Mouse (Mus musculus) fat pad, adult 2 months (tissue): ENCODE results near the gene 5330417H12Rik.

Experiments
- DNase-seq: peaks from one replicate; pipeline ENCODE4 v3.0.0-alpha.2; 2011; ENCODE audit warnings: low read depth, low spot score; ENCODE audit errors: extremely low read depth

5330417H12Rik gene

DNA sequence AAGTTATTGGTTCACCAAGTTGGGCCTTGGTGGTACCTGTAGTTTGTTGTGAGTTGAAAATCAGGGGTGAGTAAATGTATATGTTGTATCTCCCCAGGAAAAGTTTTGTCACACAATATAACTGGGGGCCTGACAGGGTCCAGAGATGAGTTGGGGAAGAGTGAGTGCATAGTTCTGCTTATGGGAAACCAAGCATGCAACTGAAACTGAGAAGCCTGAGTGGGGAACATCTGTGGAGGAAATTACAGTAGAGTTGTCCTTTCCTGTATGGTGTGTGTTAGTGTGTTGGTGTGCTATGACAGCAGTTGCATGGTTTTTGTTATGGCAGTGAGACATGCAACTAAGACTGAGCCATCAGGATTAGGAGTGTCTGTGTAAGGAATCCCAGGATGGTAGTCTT, 3.4 kb upstream of the 5330417H12Rik start:
- DNase-seq: no peak

DNA sequence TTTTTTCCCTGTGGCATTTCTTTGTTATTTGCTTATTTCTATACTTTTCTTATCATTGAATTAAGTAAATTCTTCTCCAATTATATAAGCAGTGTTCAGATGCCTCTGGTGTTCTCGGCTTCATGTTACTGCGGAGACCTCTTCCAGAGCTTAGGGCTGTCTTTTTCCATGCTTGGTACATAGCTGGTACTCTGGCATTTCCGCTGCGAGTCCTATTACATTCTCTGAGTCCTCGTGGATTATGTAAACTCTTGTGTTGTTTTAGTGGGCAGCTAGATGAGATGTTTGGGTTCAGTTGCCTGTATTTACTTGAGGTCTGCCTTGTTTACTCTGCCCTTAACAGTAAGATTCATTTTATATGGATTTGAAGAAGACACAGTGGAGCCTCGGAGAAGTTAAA, 820 bp upstream of the 5330417H12Rik start:
- DNase-seq: no peak

DNA sequence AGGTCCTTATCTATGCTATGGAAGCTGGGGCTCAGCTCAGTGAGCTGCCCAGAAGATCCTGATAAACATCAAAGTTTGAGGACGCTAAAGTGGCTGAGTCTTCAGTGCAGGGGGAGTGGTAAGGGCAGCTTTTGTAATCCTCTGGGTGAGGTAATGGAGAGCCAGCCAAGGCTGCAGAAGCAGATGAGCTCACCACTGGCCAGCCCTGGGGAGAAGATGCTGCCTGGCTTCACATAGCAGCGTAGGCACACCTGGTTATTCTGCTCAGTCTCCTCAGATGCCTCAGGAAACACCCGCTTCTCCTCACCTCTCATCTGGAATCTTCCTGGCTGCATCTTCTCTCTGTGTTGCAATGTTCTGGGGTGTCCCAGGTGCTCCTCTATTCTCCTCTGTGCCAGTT, 529 bp downstream of the 5330417H12Rik start:
- DNase-seq: peak; percentile 54

DNA sequence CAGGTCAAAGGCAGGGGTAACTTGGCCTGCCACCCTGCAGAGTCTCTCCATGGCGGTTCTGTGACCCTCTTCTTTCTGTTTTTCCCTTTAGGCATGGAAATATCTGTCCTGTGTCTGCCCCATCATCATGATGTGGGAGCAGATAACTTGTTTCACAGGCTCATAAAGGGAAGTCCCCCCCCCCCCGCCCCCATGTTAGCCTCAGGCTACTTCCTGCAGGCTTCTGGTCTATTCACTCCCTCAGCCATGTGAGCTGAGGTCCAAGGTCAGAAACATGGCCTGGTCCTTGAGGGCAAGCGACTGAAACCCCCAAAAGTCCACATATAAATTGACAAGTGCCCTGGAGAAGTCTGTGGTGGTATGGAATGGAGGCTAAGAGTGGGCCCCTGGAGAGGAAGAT, 4.8 kb downstream of the 5330417H12Rik start:
- no peak for DNase-seq

DNA sequence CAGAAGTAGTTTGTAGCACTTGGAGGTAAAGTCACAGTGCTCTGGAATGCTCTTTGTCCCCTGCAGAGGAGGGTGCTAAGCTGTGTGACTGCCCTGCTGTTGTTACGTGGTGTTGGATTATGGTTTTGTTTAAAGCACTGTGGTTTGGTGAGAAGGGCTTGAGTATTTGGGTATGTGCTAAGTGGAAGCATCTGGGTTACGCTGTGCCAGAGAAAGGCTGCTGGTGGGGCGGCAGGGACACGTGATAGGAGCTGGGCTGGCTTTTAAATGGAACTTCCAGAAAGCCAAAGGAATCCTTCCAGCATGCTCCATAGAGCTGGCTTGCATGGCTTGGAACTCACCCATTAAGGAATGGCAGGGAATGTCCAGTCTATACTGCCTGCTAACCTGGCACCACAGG, 5.7 kb downstream of the 5330417H12Rik start:
- DNase-seq: no peak

DNA sequence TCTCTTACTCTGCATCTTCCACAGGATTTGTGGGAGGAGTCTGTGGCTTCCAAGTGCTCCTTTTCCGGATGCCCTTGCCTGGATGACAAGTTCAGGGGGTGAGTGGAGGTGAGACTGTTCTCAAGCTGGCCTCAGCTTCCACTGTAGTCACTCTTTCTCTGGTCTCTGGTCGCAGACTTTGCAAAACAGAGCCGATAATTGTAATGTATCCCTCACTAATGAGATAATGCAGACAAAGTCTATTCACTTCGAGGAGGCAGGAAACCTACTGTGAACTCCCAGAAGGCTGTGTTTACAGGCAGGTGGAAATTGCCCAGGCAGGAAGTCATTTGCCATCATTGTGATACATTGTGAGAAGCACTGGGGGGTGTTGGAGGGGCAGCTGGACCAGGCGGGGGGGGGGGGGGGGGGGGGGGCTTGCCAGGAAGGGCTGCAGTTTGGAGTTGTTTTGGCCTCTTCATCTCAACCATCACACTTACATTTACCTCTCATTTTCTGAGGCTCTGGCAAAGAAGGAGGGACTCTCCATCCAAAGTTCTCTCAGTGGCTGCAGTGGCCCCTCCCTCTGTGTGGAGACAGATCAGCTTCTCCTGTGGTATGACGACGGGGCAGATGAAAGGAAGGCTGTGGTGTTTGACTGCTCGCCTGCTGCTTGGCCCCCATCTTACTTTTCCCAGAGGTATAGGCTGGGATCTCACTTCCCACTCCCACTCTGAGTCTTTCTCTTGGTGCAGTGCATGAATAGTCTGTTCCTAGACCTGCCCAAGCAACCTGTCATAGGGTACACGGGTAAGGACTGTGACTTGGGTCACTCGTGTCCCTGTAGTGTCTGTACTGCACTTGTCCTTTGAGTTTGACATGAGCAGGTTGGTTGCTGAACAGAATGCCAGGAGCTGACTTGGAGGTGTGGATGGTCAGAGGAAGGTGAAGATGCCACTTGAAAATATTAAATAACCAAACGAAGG, 6.7 kb downstream of the 5330417H12Rik start:
- DNase-seq: no peak

DNA sequence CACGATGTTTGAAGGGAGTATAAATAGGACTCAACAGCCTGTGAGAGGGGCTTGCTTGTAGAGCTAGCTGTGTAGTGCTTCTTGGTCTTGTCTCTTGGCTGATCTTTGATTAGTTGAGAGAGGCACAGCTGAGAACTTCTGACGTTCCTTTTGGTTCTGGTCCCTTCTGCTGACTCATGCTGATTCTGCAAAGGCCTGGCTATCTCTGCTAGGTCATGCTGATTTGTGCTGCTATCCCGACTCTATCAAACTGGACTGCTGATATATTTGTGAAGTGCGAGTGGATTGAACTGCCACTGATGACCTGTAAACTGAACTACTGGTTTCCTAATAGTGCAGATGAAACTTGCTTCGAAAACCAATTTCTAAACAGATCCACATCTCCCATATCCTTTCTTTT, 14.1 kb downstream of the 5330417H12Rik start:
- DNase-seq: no peak

DNA sequence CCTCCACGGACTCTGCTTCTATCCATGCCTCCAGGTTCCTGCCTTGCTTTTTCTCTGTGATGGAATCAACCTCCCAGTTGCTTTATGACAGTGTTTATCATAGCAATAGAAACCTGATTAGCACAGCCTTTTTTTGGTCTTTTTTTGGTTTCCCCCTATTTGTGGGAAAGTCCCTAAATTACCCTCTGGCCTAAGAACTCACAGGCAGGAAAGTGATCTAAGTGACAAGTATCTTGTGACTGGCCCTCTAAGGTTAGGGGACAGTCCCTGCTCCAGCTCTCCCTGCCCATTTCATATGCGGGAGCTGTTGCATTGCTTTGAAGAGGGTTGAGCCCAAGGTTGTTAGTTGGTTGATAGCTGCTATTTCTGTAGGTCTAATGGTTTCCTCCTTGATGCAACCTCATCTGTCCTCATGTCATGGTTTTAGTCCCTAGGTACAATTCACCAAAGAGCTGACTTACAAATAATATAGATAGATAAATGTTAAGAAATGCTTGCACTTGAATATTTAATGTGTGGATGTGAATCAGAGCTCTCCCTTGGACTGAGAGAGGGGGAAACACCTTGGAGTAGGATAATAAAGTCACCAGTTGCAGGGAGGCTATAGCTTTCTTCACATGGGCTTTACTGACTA, 15.2 kb downstream of the 5330417H12Rik start:
- DNase-seq: no peak

DNA sequence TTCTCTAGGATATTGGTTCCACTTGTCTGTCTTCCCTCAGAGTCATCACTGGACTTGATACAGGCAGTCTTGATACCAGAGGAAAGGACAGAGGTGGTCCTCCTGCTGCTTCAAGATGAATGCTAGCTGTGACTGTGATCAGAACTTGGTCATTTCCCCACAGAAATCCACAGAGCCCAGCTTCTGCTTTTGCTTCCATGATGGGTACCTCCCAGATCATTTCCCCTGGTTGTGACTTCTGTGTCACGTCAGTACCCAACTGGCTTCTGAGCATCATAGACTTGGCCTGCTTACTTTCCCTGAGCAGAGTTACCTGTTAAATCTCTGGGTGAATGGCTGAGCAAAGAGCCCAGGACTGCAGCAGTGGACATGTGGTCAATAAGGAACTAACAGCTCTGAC, 17.2 kb downstream of the 5330417H12Rik start:
- DNase-seq: no peak

DNA sequence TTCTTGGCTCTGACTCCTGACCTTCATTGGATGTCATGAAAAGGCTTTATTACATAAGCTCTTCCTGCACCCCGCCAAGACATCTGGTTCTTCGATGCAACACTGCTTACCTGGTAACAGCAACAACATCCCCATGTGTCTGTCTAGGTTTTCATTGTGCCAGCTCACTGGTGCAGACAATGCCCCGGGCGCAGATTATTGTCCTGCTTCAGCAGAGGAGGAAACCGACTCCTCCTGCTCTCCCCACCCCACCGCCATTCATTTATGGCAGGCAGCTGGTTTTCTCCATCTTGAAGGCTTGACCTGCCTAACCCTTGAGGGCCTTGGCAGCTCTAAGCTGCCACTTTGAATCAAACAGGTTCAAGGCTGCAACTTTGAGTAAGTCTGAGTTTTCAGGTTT, 22.0 kb downstream of the 5330417H12Rik start:
- peak; percentile 54 for DNase-seq

DNA sequence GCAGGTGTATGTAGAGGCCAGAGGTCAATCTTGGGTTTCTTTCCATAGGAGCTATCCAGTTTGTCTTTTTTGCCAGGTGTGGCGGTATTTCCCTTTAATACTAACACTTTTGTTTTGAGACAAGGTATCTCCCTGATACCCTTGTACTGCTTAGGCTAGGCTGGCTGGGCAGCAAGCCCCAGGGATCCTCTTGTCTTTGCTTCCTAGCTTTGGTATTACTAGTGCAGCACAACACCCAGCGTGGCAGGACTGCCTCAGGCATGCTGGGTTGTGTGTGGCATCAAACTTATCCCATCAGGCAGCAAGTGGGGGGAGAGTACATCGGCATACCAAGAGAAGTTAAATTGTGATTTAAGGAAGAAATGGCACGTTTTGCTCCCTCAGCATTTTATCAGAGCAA, 22.5 kb downstream of the 5330417H12Rik start:
- DNase-seq: no peak

DNA sequence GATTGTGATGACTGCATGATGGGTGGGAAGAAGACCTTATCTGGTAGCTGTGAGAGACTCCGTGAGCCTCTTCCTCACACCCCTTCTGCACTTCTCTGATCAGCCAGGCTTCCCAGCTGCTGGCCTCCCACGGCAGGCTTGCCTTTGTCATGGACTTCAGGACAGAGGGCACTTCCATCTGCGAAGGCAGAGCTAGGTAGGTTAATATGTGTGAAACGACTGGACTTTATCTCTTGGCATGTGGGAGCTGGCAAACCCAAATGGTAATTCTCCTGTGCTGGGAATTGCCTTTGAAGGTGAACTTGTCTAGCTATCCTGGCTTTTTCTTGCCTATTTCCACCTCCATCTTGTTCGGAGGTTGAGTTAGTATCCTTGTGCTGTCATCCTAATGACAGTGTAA, 24.3 kb downstream of the 5330417H12Rik start:
- DNase-seq: no peak

DNA sequence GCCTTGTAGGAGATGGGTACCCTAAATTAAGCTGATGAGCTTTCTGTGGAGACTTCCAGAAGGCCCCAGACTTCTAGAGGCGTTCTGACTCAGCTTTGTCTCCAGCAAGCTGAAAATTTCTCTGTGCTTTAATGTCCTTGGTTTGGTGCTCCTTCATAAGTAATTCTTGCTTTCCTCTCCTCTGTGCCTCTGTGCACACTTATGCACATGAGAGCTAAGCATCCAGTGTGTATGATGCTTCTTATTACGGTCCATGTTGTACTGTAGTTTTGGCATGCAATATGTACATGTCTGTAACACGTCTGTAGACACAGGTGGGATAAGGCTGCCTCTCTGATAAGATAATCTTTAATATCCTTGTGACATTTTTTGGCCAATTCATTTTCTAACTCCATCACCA, 27.0 kb downstream of the 5330417H12Rik start:
- no peak for DNase-seq

DNA sequence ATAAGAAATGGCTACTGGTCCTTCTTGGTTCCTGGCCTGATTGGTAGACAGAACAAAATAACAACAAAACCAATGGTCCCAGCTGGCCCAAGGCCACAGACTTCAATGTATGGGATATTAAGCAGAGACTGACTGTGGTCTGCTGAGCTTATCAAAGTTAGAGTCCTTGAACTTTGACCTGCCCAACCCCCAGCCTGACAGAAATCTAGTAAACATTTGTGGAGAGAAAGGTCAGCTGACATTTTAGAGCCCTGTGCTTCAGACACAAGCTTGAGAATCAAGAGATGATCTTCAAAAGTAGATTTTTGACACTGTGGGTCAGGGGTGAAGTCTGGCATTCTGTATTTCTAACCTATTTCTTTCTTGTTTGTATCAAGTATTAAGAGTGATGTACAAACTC, 28.2 kb downstream of the 5330417H12Rik start:
- DNase-seq: no peak

DNA sequence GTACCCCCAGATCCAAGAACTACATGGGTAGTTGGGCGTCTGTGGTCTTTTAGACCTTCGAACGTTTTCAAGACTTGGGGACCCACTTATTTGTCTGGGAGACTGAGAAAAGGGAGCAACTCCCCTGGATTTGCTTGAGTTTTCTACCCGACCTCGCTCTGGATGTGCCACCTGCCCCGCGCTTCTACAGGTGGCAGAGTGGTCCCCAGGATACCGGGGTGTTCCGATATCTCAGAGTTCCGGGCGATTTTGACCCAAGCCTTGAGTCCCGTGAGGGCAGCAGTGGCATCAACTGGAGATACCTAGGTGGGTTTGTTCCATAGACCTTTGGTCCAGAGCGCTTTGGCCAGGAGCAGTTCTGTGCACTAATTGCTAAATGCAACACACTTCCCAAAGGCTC, 29.5 kb downstream of the 5330417H12Rik start:
- DNase-seq: no peak

DNA sequence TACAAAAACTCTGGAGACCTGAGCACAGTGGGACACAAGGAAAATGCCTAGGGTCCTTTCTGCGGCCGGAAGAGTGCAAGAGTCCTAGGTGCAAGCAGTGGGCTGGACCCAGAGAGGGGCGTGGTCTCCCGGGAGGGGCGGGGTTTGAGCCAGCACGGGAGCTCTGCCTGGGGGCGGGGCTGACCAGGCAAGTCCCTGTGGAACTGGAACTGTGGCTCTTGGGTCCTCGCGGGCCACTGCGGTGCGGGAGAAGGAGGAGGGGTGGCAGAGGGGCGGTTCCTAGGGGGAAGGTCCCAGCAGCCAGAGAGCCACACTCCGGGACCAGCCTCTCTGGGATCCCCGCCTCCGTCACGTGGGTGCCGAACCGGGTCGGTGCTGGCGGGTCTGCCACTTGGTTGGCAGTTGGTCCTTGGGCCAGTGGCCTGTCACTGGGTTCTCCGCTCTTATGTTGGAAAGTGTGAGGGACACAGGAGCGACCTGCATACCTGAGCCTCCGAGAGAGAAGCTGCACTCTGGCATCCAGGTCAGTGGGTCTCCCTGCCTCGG, 30.0 kb downstream of the 5330417H12Rik start, which contains the start of gene Ppfibp2:
Ppfibp2 (plus strand) TSS at position 351 of the 546 bp plus-strand sequence.
- peak; percentile 51 for DNase-seq

DNA sequence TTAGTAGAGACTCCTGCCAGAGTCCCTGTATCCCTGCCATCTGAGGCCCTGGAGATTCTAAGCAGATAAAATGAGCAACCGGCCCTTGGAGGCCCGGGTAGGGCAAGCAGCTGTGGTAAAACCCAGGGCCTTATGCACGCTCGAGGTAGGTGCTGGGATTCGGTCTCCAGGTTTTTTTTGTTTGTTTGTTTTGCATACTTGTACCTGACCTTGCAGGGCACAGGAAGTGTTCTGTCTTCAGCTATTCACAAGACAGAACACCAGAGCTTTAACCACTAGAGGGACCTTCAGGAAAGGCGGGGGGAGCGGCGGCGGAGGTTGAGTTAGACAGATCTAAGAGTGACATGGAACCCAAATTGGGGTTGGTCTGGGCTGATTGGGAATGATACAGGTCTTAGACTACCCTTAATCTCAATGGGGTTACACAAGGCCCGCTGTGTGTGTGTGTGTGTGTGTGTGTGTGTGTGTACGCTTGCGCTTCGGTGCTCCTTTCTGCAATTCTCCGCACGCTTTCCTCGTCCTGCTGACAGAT, 30.6 kb downstream of the 5330417H12Rik start:
- DNase-seq: no peak

DNA sequence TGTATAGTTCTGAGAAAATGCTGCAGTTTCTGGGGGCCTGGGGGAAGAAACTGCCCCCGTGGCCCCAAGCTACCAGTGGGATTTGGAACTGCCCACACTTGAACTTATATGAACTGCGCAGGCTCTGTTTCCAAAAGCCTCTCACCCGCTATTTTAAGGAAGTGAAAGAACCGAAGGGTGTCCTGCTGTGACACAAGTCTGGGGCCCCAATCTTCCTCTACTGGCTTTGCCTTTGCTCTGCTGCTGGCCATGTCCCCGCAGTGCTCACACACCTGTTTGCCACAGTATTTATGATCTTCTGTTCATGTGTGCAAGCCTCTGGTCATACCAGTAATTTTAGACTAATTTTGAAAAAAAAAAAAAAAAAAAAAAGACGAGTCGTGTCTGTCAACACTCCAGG, 31.1 kb downstream of the 5330417H12Rik start:
- DNase-seq: no peak

DNA sequence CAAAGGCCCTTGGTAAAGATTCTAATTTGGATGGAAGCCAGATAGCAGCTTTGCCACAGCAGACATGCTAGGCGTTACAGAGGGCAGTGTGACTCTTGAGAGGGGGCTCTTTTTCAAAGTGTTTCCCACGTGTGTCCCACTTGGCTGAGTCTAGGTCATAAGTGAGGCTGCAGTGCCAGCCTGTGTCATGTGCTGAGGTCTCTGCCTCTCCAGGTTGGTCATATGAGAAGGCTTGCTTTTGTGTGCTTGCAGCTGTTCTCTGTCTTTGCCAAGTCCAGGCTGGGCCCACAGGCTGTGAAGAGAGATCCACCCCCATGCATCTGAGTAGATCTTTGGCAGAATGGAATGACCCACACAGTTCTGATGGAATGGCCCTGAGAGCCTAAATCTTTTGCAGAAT, 32.3 kb downstream of the 5330417H12Rik start:
- DNase-seq: no peak

DNA sequence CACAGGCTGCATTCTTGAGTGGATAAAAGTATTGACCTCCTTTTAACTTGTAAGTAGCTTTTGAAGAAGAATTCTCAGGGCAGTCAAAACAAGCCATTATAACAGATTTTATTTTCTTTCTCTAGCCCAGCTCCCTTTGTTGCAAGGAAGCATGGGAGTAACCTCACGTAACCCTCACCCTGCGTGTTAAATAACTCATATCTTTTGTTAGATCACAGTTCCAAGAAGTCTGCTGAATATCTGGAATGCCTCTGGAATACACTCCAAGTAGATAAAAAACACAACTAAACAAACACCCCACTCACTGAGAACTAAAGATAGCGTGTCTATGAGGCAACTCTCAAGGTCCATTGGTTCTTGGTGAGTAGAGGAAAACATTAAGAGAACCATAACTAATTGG, 50.7 kb downstream of the 5330417H12Rik start:
- DNase-seq: no peak
